In the genomic region with DNA sequence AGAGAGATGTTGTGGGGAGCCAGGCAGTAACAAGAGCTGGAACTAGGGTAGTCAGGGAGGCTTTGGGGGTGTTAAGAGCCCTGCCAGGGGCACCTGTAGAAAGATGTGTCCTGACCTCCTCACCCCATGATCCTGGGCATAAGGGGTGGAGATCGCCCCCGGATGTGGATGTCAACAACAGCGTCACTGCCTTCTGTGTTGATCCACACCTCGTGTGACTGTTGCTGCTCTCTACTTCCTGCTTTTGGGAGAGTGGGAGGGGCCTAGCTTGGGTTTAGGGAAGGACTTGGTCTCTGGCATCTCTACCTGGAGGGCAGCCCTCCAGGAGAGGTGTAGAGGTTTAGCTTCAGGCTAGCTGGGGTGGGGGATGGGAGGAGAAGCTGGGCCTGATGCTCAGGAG, we compare ENCODE assay signal across 8 mouse cellular contexts. TPM values are rescaled to one million over a fixed set of nuclear protein-coding genes. Genes with fewer than 3 reads are reported as not detected.
DNase-seq lines count a peak whose midpoint lies in the region; ATAC-seq lines count a peak whose summit lies in the region.

No protein-coding gene starts in this region.

- peak overlapping the region; percentile 95 for H3K9ac ChIP-seq in forebrain, embryonic 13.5 days
- H3K9ac ChIP-seq in liver, embryonic 16.5 days (ENCODE audit: low read depth, low read length) = peak overlapping the region; percentile 94

- peaks cover 38% of the 10 kb centered on the region for H3K36me3 ChIP-seq in forebrain, embryonic 13.5 days (ENCODE audit: poor library complexity, severe bottlenecking)
- H3K36me3 ChIP-seq in liver, embryonic 16.5 days (ENCODE audit: control insufficient read depth, insufficient read depth) = peaks cover 19% of the 10 kb centered on the region

- H3K27me3 ChIP-seq in forebrain, embryonic 13.5 days = no peaks in the 10 kb centered on the region
- H3K27me3 ChIP-seq in liver, embryonic 16.5 days (ENCODE audit: control insufficient read depth, insufficient read depth, low read depth, low read length) = no peaks in the 10 kb centered on the region

- intact Hi-C loops in gastrocnemius, postnatal 14 days (cut with DNase I; ENCODE audit: low total_unique reads) = no loop called here

- peaks cover 10% of the 10 kb centered on the region for H3K4me1 ChIP-seq in forebrain, embryonic 13.5 days
- H3K4me1 ChIP-seq in liver, embryonic 16.5 days (ENCODE audit: control insufficient read depth, low read depth, low read length) = peaks cover 35% of the 10 kb centered on the region

- WGBS in forebrain, embryonic 13.5 days = 1% methylated on average over 4 of the region's 4 CpGs
- 0% methylated on average over 4 of the region's 4 CpGs for WGBS in liver, embryonic 16.5 days (ENCODE audit: insufficient replicate concordance)

- peak overlapping the region; percentile 94 for H3K4me2 ChIP-seq in forebrain, embryonic 13.5 days
- H3K4me2 ChIP-seq in liver, embryonic 16.5 days (ENCODE audit: low read depth, low read length) = peak overlapping the region; percentile 90

- ATAC-seq in forebrain, embryonic 13.5 days = no peak
- ATAC-seq in inflammation-experienced regulatory T-cells, adult 6 months = peak; percentile 74
- ATAC-seq in liver, embryonic 16.5 days (ENCODE audit: low read depth) = peak; percentile 2; the same call in 1 of the 2 replicates

- DNase-seq in gastrocnemius, postnatal 14 days = peak; percentile 51
- DNase-seq in gastrocnemius, postnatal 4 days (ENCODE audit: low spot score in 2 of 2) = no peak
- peak; percentile 61 for DNase-seq in brain, adult 2 months (ENCODE audit: low read depth, low spot score)
- peak; percentile 23 for DNase-seq in neural tube, embryonic 10.5 days (ENCODE audit: extremely low spot score, low spot score)
- peak; percentile 53 to 67 for DNase-seq in thymus, postnatal 36 days

- peak overlapping the region; percentile 87 for H3K4me3 ChIP-seq in forebrain, embryonic 13.5 days
- peak overlapping the region; percentile 86 for H3K4me3 ChIP-seq in liver, embryonic 16.5 days (ENCODE audit: low read depth, low read length)

- H3K9me3 ChIP-seq in forebrain, embryonic 13.5 days (replicated peaks) = no peaks in the 10 kb centered on the region
- no peaks in the 10 kb centered on the region for H3K9me3 ChIP-seq in liver, embryonic 16.5 days (replicated peaks; ENCODE audit: control insufficient read depth, low read length)

- no peak overlapping the region for H3K27ac ChIP-seq in forebrain, embryonic 13.5 days
- H3K27ac ChIP-seq in liver, embryonic 16.5 days (ENCODE audit: low read length) = peak overlapping the region; percentile 90

RNA-seq across cellular contexts. Expression of gene Atg2a, which starts 0.8 kb away (rescaled TPM):
- total RNA-seq in gastrocnemius, postnatal 14 days (2021) = 10 to 100 TPM; 12.7 to 14.6 TPM
- total RNA-seq in gastrocnemius, postnatal 4 days (2021) = 10 to 100 TPM; 15.5 to 16.7 TPM
- 8.9 and 9.7 TPM in 2 replicates for polyA plus RNA-seq in forebrain, embryonic 13.5 days (2015; fragmentation: Nextera tagmentation; extraction: Ambion mirVana)
- polyA plus RNA-seq in inflammation-experienced regulatory T-cells, adult 6 months (2017; shearing (Covaris generic)) = 10 to 100 TPM in 2 of 3 experiments, 1 to 10 TPM in 1; 8.1 to 12.6 (median 11.5) TPM
- 4.9 and 6.1 TPM in 2 replicates for polyA plus RNA-seq in liver, embryonic 16.5 days (2015; fragmentation: Nextera tagmentation; extraction: Ambion mirVana)

RNA-seq across cellular contexts. Expression of gene Ppp2r5b, which starts 6.6 kb away (rescaled TPM):
- 10 to 100 TPM; 22.4 to 24.7 TPM for total RNA-seq in gastrocnemius, postnatal 14 days (2021)
- total RNA-seq in gastrocnemius, postnatal 4 days (2021) = 10 to 100 TPM; 26.2 to 26.4 TPM
- 53.7 and 58.8 TPM in 2 replicates for polyA plus RNA-seq in forebrain, embryonic 13.5 days (2015; fragmentation: Nextera tagmentation; extraction: Ambion mirVana)
- polyA plus RNA-seq in inflammation-experienced regulatory T-cells, adult 6 months (2017; shearing (Covaris generic)) = 1 to 10 TPM; 1.7 to 3.3 (median 2.2) TPM
- 3.5 and 3.7 TPM in 2 replicates for polyA plus RNA-seq in liver, embryonic 16.5 days (2015; fragmentation: Nextera tagmentation; extraction: Ambion mirVana)

RNA-seq across cellular contexts. Expression of gene Gpha2, which starts 16.1 kb away (rescaled TPM):
- total RNA-seq in gastrocnemius, postnatal 14 days (2021) = not detected
- total RNA-seq in gastrocnemius, postnatal 4 days (2021) = not detected
- 0.31 TPM in 1 of 2 replicates, not detected in the other for polyA plus RNA-seq in forebrain, embryonic 13.5 days (2015; fragmentation: Nextera tagmentation; extraction: Ambion mirVana)
- not detected for polyA plus RNA-seq in inflammation-experienced regulatory T-cells, adult 6 months (2017; shearing (Covaris generic))
- polyA plus RNA-seq in liver, embryonic 16.5 days (2015; fragmentation: Nextera tagmentation; extraction: Ambion mirVana) = not detected in 2 replicates

RNA-seq across cellular contexts. Expression of gene Ehd1, which starts 34.2 kb away (rescaled TPM):
- 10 to 100 TPM; 40.5 to 50.8 TPM for total RNA-seq in gastrocnemius, postnatal 14 days (2021)
- total RNA-seq in gastrocnemius, postnatal 4 days (2021) = 10 to 100 TPM; 91.3 to 93.9 TPM
- 74.3 and 75.6 TPM in 2 replicates for polyA plus RNA-seq in forebrain, embryonic 13.5 days (2015; fragmentation: Nextera tagmentation; extraction: Ambion mirVana)
- polyA plus RNA-seq in inflammation-experienced regulatory T-cells, adult 6 months (2017; shearing (Covaris generic)) = 10 to 100 TPM; 10.8 to 36.2 (median 11.4) TPM
- 62.1 and 68.6 TPM in 2 replicates for polyA plus RNA-seq in liver, embryonic 16.5 days (2015; fragmentation: Nextera tagmentation; extraction: Ambion mirVana)

RNA-seq across cellular contexts. Expression of gene Majin, which starts 58.1 kb away (rescaled TPM):
- not detected for total RNA-seq in gastrocnemius, postnatal 14 days (2021)
- not detected for total RNA-seq in gastrocnemius, postnatal 4 days (2021)
- polyA plus RNA-seq in forebrain, embryonic 13.5 days (2015; fragmentation: Nextera tagmentation; extraction: Ambion mirVana) = not detected in 2 replicates
- under 1 TPM in 2 of 3 experiments, not detected in 1; 0.55 to 0.79 TPM for polyA plus RNA-seq in inflammation-experienced regulatory T-cells, adult 6 months (2017; shearing (Covaris generic))
- not detected in 2 replicates for polyA plus RNA-seq in liver, embryonic 16.5 days (2015; fragmentation: Nextera tagmentation; extraction: Ambion mirVana)

Comparison
In these comparisons a context has a peak if more than half of its experiments do, and no peak if none do; other contexts are left out.
1. DNase-seq: peak in gastrocnemius, postnatal 14 days (single experiment), brain, adult 2 months (single experiment), neural tube, embryonic 10.5 days (single experiment) and thymus, postnatal 36 days (2 of 2); none in gastrocnemius, postnatal 4 days (0 of 2).
2. RNA of gene Ppp2r5b, which starts 6.6 kb away (polyA plus RNA-seq): 53.7 to 58.8 TPM in forebrain, embryonic 13.5 days; 3.5 to 3.7 TPM in liver, embryonic 16.5 days and 1.7 to 3.3 TPM in inflammation-experienced regulatory T-cells, adult 6 months; every median in the first group is over 10 times any median in the second.